Mouse (Mus musculus): ENCODE data around the gene St6galnac6. TPM values are rescaled to one million over a fixed set of nuclear protein-coding genes. Genes with fewer than 3 reads are reported as not detected.

Gene St6galnac6
- polyA plus RNA-seq, 1 experiment from 2014 or later = 13.4 TPM

DNA sequence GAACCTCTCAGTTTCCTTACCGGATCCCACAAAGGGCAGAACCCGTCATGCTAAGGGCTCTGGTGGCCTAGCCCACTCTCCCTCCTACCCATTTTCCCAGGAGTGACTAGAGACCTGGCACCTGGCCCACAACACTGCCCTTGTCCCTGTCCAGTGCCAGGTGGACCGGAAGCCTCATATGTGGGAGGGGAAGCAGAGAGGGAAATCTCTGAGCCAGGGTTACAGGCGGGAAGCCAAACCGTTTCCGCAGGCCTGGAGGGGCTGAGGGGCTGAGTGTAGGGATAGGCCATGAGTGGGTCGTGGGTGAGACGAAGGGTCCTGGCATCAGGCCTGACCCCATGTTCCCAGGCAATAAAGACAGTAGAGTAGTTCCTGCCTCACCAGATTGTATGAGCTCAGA is 1.0 kb upstream of the St6galnac6 start:
- H3K9me3 ChIP-seq (ENCODE audit: low read length) = no peaks in the 10 kb centered on the region
- TF ChIP-seq CTCF (IDR thresholded peaks at IDR 0.05) (no peak), EP300 (IDR thresholded peaks at IDR 0.05) (no peak)
- H3K9ac ChIP-seq (replicated peaks; ENCODE audit: low read depth) = no peak overlapping the region
- WGBS = 69% methylated on average over 8 of the region's 8 CpGs
- no peak for ATAC-seq
- H3K27me3 ChIP-seq (replicated peaks; ENCODE audit: insufficient read depth, low read length) = no peaks in the 10 kb centered on the region
- H3K4me1 ChIP-seq (ENCODE audit: insufficient read depth, low read depth, low read length) = 0 out of 2 replicates have a peak, but pooled peaks cover 10% of the 10 kb centered on the region
- H3K36me3 ChIP-seq (ENCODE audit: insufficient read depth, low read length) = 0 out of 2 replicates have a peak, but pooled peaks cover 20% of the 10 kb centered on the region
- no peak overlapping the region for H3K4me3 ChIP-seq (ENCODE audit: low read depth, low read length)
- no peak overlapping the region for H3K27ac ChIP-seq (ENCODE audit: low read length)
- no peak for DNase-seq (ENCODE audit: low spot score)
- no peak overlapping the region for H3K4me2 ChIP-seq (replicated peaks; ENCODE audit: low read depth, low read length)

DNA sequence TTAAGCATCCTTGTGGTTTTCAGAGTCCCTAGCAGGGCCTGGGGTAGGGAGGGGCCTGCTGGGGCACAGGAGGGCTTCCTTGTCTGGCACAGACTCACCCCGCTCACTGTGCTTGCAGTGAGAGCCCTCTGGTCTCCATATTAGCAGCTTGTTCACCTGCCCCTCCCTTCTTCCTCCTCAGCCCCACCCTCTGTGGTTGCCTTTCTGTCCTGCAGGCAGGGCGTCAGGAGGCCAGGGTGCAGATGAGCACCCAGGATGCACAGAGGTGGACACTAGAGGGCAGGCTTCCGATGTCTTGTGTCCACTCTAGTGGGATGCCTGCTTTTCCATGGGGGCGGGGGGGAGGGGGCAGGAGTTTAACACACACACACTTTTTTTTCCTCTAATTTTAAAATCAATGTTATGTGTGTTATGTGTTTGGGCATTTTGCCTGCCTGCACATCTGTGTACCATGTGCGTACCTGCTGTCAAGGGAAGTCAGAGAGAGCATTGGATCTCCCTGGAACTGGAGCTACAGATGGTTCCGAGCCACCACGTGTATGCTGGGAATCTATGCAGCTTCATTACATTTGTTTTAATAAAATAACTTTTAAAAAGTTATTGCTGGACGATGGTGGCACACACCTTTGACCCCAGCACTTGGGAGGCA is 2.0 kb downstream of the St6galnac6 start:
- TF ChIP-seq CTCF (IDR thresholded peaks at IDR 0.05) (peak; percentile 61), EP300 (IDR thresholded peaks at IDR 0.05) (no peak)
- H3K4me2 ChIP-seq (replicated peaks; ENCODE audit: low read depth, low read length) = no peak overlapping the region
- no peak overlapping the region for H3K27ac ChIP-seq (ENCODE audit: low read length)
- H3K27me3 ChIP-seq (replicated peaks; ENCODE audit: insufficient read depth, low read length) = no peaks in the 10 kb centered on the region
- H3K4me1 ChIP-seq (ENCODE audit: insufficient read depth, low read depth, low read length) = 0 out of 2 replicates have a peak, but pooled peaks cover 10% of the 10 kb centered on the region
- 0 out of 2 replicates have a peak, but pooled peaks cover 10% of the 10 kb centered on the region for H3K36me3 ChIP-seq (ENCODE audit: insufficient read depth, low read length)
- ATAC-seq (peak; percentile 47), DNase-seq (ENCODE audit: low spot score) (peak; percentile 69)
- WGBS = 44% methylated on average over 8 of the region's 8 CpGs
- H3K9me3 ChIP-seq (ENCODE audit: low read length) = no peaks in the 10 kb centered on the region
- no peak overlapping the region for H3K4me3 ChIP-seq (ENCODE audit: low read depth, low read length)
- no peak overlapping the region for H3K9ac ChIP-seq (replicated peaks; ENCODE audit: low read depth)

DNA sequence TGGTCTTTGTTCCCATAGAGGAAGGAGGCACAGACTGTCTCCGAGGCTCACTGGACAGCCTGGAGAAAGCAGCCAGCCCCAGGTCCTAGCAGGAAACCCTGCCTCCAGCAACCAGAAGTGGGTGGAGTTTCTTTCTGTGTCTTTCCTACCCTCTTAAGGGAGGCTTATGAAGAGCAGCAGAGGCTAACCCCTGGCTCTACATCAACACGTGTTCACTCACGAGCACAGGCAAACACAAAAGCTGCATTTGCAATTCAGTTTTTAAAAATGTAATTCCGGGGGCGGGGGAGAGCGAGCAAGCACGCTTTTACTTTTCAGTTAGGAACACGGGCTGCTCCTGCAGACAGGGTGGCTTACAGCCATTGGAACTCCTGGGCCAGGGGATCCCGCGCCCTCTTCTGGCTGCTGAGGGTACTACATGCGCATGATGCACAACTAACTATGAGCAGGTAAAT is 3.1 kb downstream of the St6galnac6 start:
- ATAC-seq (peak; percentile 70), DNase-seq (ENCODE audit: low spot score) (peak; percentile 85)
- H3K4me1 ChIP-seq (ENCODE audit: insufficient read depth, low read depth, low read length) = 0 out of 2 replicates have a peak, but pooled peaks cover 10% of the 10 kb centered on the region
- WGBS = under 1% methylated on average over 11 of the region's 11 CpGs
- H3K9me3 ChIP-seq (ENCODE audit: low read length) = no peaks in the 10 kb centered on the region
- H3K36me3 ChIP-seq (ENCODE audit: insufficient read depth, low read length) = 0 out of 2 replicates have a peak, but pooled peaks cover 3% of the 10 kb centered on the region
- peak overlapping the region; percentile 25; the same call in 1 of the 2 replicates for H3K4me3 ChIP-seq (ENCODE audit: low read depth, low read length)
- H3K27ac ChIP-seq (ENCODE audit: low read length) = peak overlapping the region; percentile 43
- no peaks in the 10 kb centered on the region for H3K27me3 ChIP-seq (replicated peaks; ENCODE audit: insufficient read depth, low read length)
- H3K4me2 ChIP-seq (replicated peaks; ENCODE audit: low read depth, low read length) = peak overlapping the region; percentile 52
- TF ChIP-seq EP300 (IDR thresholded peaks at IDR 0.05) (no peak), CTCF (IDR thresholded peaks at IDR 0.05) (peak; percentile 94)
- H3K9ac ChIP-seq (replicated peaks; ENCODE audit: low read depth) = no peak overlapping the region

DNA sequence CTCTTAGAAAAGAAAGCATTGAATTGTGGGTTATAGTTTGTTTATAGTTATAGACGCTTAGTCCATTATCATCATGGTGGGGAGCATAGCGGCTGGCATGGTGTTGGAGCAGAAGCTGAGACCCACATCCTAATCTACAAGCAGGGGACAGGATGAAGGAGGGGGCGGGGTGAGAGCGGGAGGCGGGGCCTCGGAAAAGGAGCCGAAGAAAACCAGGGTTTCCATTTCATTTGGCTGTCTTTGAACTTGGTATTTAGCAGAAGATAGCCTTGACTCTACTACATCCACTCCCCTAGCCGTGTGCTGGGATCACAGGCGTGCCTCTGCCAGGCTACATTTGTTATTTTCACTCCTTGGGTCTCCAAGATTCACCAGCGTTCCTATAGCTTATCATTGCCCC is 5.1 kb downstream of the St6galnac6 start:
- H3K27me3 ChIP-seq (replicated peaks; ENCODE audit: insufficient read depth, low read length) = no peaks in the 10 kb centered on the region
- H3K36me3 ChIP-seq (ENCODE audit: insufficient read depth, low read length) = no peaks in the 10 kb centered on the region
- DNase-seq (ENCODE audit: low spot score) = no peak
- 38% methylated on average over 10 of the region's 10 CpGs for WGBS
- H3K9me3 ChIP-seq (ENCODE audit: low read length) = no peaks in the 10 kb centered on the region
- H3K4me3 ChIP-seq (ENCODE audit: low read depth, low read length) = no peak overlapping the region
- ATAC-seq = no peak
- H3K27ac ChIP-seq (ENCODE audit: low read length) = no peak overlapping the region
- 0 out of 2 replicates have a peak, but pooled peaks cover 14% of the 10 kb centered on the region for H3K4me1 ChIP-seq (ENCODE audit: insufficient read depth, low read depth, low read length)
- no peak overlapping the region for H3K9ac ChIP-seq (replicated peaks; ENCODE audit: low read depth)
- no peak overlapping the region for H3K4me2 ChIP-seq (replicated peaks; ENCODE audit: low read depth, low read length)
- TF ChIP-seq CTCF (IDR thresholded peaks at IDR 0.05) = no peak
- no peak for TF ChIP-seq EP300 (IDR thresholded peaks at IDR 0.05)

DNA sequence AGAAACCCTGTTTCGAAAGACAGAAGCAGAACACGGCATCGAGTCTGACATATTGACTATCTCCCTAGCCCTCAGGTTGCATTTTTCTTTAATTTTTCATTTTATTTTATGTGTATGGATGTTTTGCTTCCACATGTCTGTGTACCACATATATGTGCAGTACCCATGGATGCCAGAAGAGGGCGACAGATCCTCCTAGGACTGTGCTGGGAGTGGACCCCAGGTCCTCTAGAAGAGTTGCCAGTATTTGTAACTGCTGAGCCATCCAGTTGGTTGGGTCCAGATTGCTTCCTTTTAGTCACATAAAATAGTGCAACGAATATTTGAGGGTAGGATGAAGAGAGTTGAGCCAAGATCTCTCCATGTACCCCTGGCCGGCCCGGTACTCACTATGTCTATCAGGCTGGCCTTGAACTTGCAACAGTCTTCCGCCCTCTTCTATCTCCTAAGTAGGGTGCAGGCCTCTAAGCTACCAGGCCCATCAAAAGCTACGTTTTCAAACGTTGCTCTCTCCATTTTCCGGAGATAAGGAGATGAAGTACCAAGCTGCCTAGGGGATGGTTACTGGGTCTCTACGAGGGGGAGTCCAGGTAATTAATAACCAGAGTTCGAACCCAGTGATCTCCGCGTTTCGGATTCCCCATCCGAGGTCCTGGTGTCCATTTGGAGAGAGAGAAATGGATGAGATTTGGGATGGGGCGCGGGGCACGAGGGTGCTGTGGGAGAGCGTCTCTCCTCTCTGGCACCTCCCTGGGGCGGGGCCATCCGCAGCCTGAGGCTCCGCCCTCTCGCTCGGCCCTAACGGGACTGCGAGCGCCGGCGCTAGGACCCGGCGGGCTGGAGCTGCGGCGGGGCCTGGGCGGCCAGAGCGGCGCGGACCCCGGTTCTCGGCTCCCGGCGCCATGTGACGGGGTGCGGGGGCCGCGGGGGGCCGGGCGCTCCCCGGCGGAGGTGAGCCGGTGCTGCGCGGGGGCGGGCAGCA is 6.9 kb downstream of the St6galnac6 start:
- ATAC-seq (peak; percentile 75), DNase-seq (ENCODE audit: low spot score) (peak; percentile 90)
- Histone ChIP-seq H3K27ac (ENCODE audit: low read length) (peak overlapping the region; percentile 20; the same call in 1 of the 2 replicates), H3K4me1 (ENCODE audit: insufficient read depth, low read depth, low read length) (peaks cover 17% of the 10 kb centered on the region; the same call in 1 of the 2 replicates), H3K36me3 (ENCODE audit: insufficient read depth, low read length) (no peaks in the 10 kb centered on the region), H3K4me3 (ENCODE audit: low read depth, low read length) (peak overlapping the region; percentile 64), H3K4me2 (replicated peaks; ENCODE audit: low read depth, low read length) (peak overlapping the region; percentile 94), H3K9ac (replicated peaks; ENCODE audit: low read depth) (peak overlapping the region; percentile 27), H3K27me3 (replicated peaks; ENCODE audit: insufficient read depth, low read length) (no peaks in the 10 kb centered on the region), H3K9me3 (ENCODE audit: low read length) (no peaks in the 10 kb centered on the region)
- 11% methylated on average over 54 of the region's 55 CpGs for WGBS
- TF ChIP-seq EP300 (IDR thresholded peaks at IDR 0.05) = no peak
- TF ChIP-seq CTCF (IDR thresholded peaks at IDR 0.05) = peak; percentile 80

All from lung, postnatal 0 days (tissue).